Mouse (Mus musculus) lung, postnatal 36 days (tissue): Measurements from ENCODE around the gene Bub3.
A peak's percentile ranks its signal among the peaks of the same experiment; 100 is the strongest.

Experiments
- DNase-seq: peaks from one replicate; pipeline ENCODE4 v3.0.0; 2022; ENCODE audit warnings: mixed read lengths

Gene Bub3

DNA sequence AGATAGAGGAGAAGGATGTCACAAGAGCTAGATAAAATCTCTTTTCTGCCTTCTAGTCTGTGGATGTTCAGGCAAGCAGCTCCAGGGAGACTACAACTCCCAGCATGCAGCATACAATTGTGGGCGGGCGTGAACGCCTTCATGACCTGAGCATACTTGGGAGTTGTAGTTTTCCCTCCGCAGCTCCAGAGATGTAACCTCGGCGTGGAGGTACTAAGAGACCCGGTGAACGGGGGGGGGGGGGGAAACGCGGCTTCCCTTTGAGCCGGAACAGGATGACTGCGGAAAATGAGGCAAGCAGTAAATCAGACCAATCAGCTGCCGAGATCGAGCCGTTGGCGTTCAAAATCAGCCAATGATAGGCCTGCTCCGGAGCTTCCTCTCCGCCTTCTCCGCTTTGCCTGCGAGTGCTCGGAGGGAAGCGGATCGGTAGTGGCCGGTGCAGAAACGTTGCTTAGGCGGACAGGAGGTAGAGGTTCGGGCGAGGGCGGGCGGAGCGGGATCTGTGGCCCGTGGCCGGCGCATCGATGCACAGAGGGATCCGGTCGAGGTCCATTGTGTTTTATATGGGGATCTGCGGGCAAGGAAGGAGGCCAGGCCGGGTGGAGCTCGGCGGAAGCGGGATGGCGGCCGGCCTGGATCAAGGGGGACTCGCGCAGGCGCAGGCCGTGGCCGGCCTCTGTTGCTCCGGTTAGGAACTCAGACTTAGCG, at the start of gene Bub3:
TSS of gene Bub3 (plus strand) at position 237 of the 711 bp plus-strand sequence.
- DNase-seq, result peak; percentile 98

DNA sequence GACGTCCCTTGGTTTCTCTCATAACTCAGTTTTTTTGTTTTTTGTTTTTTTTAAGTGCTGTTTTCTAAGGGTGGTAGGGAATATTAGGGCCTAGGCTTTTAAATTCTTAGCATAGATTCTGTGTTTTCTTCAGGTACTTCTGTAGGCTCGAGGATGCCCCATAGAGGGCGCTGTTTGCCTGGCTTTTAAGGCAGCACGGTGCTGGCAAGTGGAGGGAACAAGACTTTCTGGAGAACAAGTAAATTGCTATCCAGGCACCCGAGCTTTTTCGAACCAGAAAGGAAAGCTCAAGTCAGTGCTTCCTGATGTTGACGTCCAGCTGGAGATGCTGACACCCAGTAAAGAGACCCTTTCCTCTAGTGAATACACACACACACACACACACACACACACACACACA, 20.0 kb upstream of the Bub3 start:
- peak; percentile 92 for DNase-seq

DNA sequence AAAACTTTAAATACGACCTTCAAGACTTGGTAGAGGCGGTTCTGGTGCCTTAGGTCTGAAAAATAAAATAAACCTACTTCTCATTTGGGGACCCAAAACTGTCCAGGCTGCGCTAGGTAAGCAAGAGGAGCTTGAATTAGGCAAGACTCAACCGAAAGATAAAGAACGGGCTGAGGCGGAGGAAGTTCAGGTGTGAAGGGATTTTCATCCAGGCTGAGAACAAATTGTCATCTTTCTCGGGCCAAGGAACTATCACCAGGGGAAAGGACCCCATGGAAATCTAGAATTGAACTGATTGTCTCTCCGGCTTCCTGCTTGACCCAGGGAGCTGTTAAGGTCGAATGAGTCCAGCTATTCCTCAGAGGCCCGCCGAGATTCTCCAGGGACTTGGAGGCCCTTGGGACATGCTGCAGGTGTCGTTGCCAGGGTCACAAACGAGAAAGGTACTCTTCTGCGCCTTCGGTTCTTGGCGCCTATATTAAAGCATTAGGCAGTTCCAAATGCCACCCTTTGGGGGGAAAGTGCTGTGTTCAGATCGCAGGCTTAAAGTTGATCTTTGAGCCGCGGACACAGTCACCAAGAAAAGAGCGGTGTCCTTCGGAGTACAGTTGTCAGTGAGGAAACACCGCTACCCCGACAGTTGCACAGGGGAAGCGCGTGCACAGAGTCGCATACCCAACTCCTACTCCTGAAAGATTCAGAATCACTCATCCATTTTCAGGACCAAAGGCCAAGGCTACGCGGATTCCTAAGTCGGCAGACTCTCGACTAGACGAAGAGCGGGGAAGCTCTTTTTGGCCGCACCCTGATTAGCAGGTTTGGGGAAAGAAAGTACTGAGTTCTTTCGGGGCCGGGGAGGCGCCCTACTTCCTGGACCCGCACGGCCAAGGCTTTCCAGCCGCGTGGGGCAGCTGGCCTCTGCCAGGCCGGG, 18.6 kb upstream of the Bub3 start:
- no peak for DNase-seq

DNA sequence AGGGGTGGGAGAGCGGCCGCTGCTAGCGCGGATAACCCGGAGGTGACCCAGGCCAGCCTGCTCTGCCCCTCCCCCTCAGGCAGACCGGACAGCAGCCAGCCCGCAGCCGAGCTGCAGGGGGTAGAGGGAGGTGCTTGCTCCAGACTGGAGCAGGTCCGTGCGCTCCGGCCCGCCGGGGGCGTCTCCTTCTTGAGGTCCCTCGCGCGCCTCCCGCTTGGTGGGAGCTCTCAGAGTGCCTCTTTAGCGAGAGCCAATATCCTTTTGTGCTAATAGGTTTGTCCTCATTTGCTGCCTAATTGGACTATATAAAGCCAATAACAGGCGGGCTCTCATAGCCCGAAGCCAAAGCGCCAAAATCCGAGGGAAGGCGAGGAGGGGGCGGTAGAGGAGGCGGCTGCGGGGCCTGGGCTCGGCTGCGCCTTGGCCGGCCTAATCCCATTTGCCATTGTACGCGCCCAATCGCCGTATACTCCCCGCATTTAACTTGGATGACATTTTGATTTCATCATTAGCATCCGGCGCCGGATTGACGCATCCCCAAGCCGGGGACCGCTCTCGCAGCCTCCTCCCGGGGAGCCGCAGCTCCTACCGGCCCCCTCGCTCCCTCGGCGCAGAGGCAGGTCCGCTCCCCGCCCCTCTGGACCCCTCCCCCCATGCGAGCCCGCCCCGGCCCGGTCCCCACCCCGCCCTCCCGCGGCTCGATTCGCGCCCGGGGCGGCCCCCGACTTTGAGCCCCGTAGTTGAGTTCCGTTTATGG, 17.7 kb upstream of the Bub3 start, which contains the start of gene Hmx3:
TSS of gene Hmx3 (plus strand) at position 753 of the 757 bp plus-strand sequence.
- DNase-seq, result no peak

DNA sequence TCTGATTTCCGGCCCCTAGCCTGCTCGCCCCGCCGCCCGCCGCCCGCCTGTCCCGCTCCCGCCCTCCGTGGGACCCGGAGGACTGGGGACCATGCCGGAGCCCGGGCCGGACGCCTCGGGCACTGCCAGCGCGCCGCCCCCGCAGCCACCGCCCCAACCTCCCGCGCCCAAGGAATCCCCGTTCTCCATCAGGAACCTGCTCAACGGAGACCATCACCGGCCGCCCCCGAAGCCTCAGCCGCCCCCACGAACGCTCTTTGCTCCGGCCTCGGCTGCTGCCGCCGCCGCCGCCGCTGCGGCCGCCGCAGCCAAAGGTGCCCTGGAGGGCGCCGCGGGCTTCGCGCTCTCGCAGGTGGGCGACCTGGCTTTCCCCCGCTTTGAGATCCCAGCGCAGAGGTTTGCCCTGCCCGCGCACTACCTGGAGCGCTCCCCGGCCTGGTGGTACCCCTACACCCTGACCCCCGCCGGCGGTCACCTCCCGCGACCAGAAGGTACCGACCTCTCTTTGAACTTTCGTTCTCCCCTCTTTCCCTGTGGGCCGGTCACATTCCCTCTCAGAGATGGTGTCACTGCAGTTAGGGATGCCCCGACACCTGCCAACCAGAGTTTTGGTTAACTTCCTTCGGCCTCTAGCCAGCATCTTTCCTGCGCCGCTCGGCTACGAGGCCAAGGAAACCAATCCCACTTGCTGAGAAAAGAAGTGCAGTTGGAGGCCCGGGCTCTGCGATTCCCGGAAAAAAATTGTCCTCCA, 17.0 kb upstream of the Bub3 start:
- DNase-seq, result no peak

DNA sequence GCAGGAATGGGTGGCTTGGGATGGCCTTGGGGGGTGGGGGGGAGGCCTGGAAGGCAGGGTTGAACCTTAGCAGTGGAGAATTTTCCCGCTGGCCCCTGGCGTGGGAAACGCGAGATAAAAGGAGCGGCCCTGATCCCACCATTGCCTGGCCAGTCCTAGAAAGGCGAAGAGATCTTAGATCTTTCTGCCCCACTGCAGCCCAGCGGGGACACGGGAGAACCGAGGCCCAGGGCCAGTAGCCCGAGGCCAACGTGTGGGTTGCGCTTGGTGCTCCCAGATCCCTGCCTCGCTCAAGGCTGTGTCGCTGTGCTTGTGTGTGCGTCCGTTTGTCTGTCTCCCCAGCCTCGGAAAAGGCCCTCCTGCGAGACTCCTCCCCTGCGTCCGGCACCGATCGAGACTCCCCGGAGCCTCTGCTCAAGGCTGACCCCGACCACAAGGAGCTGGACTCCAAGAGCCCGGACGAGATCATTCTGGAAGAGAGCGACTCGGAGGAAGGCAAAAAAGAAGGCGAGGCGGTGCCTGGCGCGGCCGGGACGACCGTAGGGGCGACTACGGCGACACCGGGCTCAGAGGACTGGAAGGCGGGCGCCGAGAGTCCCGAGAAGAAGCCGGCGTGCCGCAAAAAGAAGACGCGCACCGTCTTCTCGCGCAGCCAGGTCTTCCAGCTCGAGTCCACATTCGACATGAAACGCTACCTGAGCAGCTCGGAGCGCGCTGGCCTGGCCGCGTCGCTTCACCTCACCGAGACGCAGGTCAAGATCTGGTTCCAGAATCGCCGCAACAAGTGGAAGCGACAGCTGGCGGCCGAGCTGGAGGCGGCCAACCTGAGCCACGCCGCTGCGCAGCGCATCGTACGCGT, 16.2 kb upstream of the Bub3 start:
- DNase-seq, result no peak

DNA sequence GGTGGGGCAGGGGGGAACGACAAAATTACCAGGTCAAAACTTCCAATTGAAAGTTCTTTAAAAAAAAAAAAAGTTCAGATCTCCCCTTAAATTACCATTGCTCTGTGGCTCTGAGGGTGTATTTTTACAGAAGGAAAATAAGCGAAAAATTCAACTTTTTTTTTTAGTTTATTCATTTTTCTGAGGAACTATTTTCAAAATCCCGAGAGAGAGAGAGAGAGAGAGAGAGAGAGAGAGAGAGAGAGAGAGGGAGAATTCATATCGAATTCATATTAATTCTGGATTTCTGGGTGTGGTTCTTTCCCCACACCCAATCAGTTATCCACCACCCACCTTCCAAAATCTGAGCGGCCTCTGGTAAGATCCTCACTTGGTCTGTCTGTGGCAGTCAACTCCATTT, 15.2 kb upstream of the Bub3 start:
- no peak for DNase-seq

DNA sequence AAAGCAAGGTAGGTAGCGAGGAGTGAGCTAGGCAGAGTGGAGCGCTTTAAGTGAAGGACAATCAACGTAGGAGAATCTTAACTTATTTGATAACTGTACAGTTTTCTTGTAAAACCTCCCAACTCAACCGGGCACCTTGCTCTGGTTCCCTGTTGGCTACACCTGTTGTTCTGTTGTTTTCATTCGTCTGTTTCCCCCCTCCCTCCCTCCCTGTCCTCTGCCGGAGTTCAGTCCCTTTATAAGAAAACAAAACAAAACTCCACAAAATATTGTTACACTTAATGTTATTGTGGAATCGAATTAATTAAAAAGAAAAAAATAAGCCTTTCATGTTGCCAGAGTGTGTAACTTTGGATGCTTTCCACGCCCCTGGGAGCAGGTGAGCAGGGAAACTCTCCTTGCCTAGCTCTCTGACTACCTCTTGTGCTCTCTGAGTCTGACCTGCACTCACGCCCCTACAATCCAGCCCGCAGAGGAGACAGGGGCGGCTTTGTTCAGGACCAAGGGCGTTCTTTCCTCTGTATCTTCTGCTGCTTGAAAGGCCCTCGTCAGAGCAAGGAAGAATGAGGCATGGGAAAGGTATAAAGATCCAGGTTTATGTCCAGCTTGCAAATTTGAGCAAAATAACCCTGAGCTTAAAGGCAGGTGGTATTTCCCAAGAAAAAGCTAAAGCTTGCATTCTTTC, 14.2 kb upstream of the Bub3 start:
- DNase-seq, result no peak

DNA sequence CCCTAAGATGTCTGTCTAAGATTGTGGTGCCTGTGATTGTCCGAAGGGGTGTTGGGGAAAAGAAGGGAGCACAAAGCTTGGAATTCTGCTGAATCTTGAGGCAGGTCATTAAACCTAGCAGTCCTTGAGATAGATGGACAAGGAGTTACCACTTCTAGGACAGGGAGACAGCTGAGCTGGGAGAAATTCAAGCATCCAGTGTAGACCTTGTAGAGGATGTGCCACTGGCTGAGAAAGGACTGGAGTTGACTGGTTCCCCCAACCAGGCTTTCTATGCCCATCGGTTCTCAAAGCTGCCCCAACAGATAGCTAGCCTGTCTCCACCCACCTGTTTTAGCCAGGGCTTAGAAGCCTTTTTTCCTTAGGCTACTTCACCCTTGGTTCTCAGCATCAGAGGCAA, 13.6 kb upstream of the Bub3 start:
- no peak for DNase-seq

DNA sequence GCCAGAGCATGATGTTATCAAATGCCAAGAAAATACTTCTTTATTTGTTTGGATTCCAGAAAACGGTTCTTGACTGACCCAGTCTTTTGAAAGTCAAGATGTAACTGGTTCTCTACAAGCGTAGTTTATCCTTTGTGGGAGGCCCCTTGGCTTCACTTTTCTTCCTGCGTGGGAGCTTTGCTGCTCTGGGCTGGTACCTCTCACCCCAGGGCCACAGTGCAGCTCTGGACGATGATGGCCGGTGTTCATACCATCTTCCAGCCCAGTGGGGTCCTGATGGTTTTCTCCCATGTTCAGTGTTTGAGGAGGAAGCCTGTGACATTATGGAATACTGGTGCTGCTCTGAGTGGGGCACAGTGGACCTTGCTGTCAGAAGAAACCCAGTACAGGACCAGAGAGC, 12.5 kb upstream of the Bub3 start:
- DNase-seq, result no peak

DNA sequence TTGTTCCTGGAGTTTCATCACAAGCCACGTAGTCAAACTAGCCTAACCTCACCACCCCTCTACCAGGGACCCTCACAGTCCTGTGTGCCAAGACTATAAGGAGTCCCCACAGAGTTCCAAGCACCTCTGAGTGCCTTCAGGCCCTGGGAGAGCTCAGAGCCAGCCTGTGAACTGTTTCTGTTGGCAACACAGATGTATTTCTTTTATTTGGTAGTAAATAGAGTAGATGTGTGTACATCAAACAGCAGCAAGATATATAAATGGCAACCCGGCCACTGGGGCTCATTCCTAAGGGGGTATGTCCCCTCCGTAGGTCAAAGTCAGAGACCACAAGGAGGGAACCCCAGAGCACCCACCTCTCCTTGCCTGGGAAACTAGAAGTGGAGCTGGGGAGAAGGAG, 11.5 kb upstream of the Bub3 start, which contains the start of gene Hmx2:
TSS of gene Hmx2 (plus strand) at position 301 of the 400 bp plus-strand sequence.
- DNase-seq, result no peak

DNA sequence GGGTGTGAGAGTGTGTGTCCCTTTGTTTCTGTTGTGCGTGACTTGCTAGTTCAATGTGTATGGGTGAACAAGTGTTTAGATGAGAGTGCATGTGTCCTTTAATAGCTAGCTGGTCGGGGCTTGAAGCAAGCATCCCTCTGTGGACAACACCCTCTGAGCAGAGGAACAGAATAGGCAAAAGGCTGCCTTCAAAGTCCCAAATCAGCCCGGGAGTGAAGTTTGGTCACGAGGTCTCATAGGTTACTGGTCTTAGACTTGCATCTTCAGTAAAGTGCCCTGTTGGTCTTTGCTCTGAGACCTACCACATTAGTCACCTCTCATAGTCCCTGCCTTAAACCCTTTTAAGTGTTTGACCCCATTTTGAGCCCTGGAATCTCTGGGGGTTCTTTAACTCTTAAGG, 8.6 kb upstream of the Bub3 start:
- DNase-seq, result no peak

DNA sequence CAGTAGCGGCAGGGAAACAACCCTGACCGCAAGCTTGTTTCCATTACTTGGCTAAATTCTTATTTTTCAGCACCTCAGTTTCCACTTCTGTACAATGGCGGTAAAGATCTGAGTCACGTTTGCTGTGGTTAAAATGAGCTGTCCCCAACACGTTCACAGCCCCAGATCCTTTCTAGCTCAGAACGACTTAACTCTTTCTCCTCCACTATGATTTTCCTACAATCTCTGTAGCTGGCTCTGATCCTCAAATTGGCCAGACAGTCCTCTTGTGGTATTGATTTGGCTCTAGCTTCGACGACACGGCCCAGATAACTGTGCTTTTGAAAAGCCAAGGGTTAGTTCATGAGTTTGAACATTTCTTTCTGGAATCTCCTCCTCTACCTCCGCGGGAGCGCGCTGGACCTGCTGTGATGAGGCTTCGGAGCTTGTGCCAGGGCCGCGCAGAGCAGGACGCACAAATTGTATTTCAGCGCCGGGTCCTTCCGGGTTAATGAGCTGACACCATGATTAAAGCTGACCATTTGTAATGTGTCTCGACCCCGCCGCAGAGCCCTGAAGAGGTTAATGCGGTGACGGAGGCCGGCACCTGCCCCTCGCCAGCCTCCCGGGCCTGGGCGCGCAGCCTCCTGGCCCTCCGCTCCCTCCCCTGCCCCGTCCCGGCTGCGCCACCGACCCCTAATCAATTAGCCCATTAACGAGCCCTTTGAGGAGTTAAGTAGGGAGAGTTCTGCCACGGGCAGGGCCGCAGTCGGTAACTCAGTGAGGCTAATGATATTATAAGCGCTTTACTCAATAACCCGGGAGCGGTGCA, 7.9 kb upstream of the Bub3 start:
- DNase-seq, result no peak

DNA sequence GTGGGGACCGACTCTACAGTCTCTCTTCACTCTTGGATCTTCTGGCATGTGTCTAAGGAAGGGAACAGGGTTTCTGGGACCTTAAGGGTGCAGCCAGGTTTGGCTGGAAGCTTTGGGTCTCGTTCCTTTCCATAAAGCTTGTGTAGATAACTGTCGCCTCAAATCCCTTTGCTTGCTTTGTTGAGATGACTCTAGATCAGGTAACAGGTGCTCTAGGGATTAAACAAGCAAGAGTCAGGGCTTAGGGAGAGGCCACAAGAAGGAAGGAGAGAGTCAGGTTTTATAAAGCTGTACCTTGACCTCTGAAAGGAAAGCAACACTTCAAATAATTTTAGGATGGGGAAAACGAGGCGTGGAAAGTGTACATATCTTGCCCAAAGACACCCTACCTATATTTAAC, 7.2 kb upstream of the Bub3 start:
- no peak for DNase-seq

DNA sequence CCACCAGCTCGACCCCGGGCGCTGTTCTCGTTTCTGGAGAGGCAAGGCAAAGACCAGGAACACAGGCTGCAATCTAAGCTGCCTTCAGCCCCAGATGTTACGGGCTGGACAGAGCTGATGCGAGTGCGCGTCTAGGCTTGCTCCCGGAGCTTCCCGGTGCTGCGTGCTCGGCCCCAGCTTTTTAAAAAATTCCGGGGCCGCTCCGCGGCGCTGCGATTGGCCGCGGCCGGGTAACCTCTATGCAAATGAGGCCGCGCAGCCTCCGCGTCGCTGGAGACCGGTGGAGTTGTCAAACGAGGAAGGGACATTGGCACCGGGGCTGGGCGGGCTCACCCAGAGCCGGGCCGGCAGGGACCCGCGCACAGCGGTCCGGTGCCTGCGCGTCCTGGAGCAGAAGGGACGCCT, 6.2 kb upstream of the Bub3 start:
- DNase-seq, result peak; percentile 57

DNA sequence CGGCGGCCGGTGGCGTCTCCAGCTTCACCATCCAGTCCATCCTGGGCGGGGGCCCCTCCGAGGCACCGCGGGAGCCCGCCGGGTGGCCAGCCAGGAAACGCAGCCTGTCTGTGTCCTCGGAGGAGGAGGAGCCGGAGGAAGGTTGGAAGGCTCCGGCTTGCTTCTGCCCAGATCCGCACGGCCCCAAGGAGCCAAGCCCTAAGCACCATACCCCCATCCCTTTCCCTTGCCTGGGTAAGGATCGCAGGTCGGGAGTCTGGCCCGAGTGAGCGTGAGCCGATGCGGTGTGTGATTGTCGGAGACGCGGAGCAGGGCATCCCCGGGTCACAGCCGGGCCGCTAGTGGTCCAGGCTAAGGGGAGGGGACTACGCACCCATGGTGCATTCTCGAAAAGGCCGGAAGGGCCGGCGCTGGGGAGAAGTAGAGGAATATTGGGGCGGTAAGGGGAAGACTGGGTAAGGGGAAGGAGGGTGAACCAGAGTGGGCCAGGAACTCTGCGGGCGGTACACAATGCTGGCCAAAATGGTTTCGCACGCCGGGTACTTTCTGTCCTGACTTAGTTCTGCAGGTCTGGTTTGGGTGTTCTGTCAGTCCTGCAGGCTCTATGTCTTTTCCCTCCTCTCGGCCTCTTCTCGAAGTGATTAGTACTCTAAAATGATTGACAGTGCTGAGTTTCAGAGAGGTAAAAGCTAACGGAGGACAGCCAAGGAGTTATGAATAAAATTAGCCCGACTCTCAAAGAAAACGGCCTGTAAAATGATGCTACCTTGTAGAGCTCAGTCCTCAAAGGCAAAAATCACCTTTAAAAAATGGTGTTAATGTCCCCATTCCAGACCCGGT, 5.5 kb upstream of the Bub3 start:
- no peak for DNase-seq

DNA sequence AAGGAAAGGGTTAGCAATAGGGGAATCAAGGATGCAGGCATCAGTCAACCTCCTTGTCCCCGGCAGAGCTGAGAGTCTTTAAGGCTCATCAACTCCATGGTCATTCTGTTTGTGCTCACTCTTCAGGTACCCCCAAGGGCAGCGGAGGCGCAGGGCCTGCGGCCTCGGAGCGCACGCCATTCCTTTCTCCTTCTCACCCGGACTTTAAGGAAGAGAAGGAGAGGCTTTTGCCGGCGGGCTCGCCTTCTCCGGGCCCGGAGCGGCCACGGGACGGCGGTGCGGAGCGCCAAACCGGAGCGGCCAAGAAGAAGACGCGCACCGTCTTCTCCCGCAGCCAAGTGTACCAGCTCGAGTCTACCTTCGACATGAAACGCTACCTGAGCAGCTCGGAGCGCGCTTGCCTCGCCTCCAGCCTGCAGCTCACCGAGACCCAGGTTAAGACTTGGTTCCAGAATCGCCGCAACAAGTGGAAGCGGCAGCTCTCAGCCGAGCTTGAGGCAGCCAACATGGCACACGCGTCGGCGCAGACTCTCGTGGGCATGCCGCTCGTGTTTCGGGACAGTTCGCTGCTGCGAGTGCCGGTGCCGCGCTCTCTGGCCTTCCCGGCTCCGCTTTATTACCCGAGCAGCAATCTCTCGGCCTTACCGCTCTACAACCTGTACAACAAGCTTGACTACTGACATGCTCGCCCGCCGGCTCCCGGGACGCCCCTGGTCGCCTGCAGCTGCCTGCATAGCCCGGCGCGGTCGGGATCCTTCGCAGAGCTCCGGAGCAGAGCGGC, 4.5 kb upstream of the Bub3 start:
- no peak for DNase-seq

DNA sequence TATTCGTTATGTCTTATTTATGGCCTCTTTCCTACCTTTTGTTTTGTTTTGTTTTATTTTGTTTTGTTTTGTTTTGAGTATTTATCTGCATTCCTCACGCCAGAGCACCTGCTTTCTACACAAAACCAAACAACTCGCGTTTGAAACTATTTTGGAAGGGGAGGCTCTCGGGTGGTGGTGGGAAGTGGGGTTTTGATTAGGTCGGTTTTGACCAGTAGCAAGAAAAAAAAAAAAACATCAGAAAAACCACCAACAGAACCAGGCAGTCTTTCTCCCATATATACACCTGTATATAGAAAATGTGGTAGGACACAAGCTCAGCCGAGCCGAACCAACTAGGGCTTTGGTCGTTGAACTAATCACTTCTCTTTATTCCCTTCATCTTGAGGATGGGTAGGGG, 3.9 kb upstream of the Bub3 start:
- no peak for DNase-seq
